Comparison of ENCODE assay signal across 8 mouse cellular contexts in genomic region chr2:33580697-33581448, GRCm38 (mm10). TPM values are rescaled to one million over a fixed set of nuclear protein-coding genes. Genes with fewer than 3 reads are reported as not detected.
DNase-seq lines count a peak whose midpoint lies in the region; ATAC-seq lines count a peak whose summit lies in the region.

No protein-coding gene starts in this region.

- H3K4me2 ChIP-seq in neural tube, embryonic 11.5 days (ENCODE audit: low read depth): peak overlapping the region; percentile 32
- H3K4me2 ChIP-seq in limb, embryonic 12.5 days: peak overlapping the region; percentile 54

- no peak for ATAC-seq in neural tube, embryonic 11.5 days (ENCODE audit: insufficient read depth, low FRiP score, low TSS enrichment)
- ATAC-seq in limb, embryonic 12.5 days (ENCODE audit: insufficient number of reproducible peaks, insufficient read depth, low FRiP score, low TSS enrichment, low read depth): no peak

- H3K4me1 ChIP-seq in neural tube, embryonic 11.5 days (ENCODE audit: control insufficient read depth, insufficient read depth, low read length): peaks cover 30% of the 10 kb centered on the region
- peaks cover 86% of the 10 kb centered on the region for H3K4me1 ChIP-seq in limb, embryonic 12.5 days (replicated peaks)

- peaks cover 77% of the 10 kb centered on the region for H3K27me3 ChIP-seq in neural tube, embryonic 11.5 days (ENCODE audit: control insufficient read depth, insufficient read depth, low read length)
- H3K27me3 ChIP-seq in limb, embryonic 12.5 days: peaks cover 73% of the 10 kb centered on the region

- no peak overlapping the region for H3K27ac ChIP-seq in neural tube, embryonic 11.5 days (ENCODE audit: low read depth, low read length)
- no peak overlapping the region for H3K27ac ChIP-seq in limb, embryonic 12.5 days

- H3K36me3 ChIP-seq in neural tube, embryonic 11.5 days (ENCODE audit: control insufficient read depth, insufficient read depth, low read length): no peaks in the 10 kb centered on the region
- H3K36me3 ChIP-seq in limb, embryonic 12.5 days: no peaks in the 10 kb centered on the region

- peak; percentile 56 to 67 for DNase-seq in cerebellum, postnatal 10 days
- DNase-seq in cerebellum, adult 11-12 months: no peak
- peak; percentile 42 for DNase-seq in neural tube, embryonic 11.5 days (ENCODE audit: low spot score)
- DNase-seq in neural tube, embryonic 10.5 days (ENCODE audit: extremely low spot score, low spot score): no peak
- DNase-seq in retina, postnatal 7 days (ENCODE audit: low read depth, low spot score): peak; percentile 61
- DNase-seq in urinary bladder, adult 18-20 months (ENCODE audit: low spot score in 2 of 2): no peak
- no peak for DNase-seq in spleen, postnatal 14 days (ENCODE audit: low spot score in 2 of 2)

- H3K4me3 ChIP-seq in neural tube, embryonic 11.5 days (ENCODE audit: low read depth, low read length): peak overlapping the region; percentile 10
- peak overlapping the region; percentile 29 for H3K4me3 ChIP-seq in limb, embryonic 12.5 days (replicated peaks)

- H3K9me3 ChIP-seq in neural tube, embryonic 11.5 days (ENCODE audit: control insufficient read depth, low read length): no peaks in the 10 kb centered on the region
- no peaks in the 10 kb centered on the region for H3K9me3 ChIP-seq in limb, embryonic 12.5 days

- under 1% methylated on average over 34 of the region's 34 CpGs for WGBS in neural tube, embryonic 11.5 days
- 3% methylated on average over 34 of the region's 34 CpGs for WGBS in limb, embryonic 12.5 days

- no peak overlapping the region for H3K9ac ChIP-seq in neural tube, embryonic 11.5 days (ENCODE audit: low read length)
- 0 out of 2 replicates have a peak overlapping the region, but pooled peaks have one; percentile 23 for H3K9ac ChIP-seq in limb, embryonic 12.5 days (replicated peaks)

RNA-seq across cellular contexts. Expression of gene Lmx1b, which starts 59.4 kb away (rescaled TPM):
- polyA plus RNA-seq in neural tube, embryonic 11.5 days (2014; fragmentation: Nextera tagmentation; extraction: Ambion mirVana): 1.6 and 1.7 TPM in 2 replicates
- polyA plus RNA-seq in limb, embryonic 12.5 days (2016; fragmentation: Nextera tagmentation; extraction: Ambion mirVana): 8.6 and 9.9 TPM in 2 replicates

Comparison
In these comparisons a context has a peak if more than half of its experiments do, and no peak if none do; other contexts are left out.
1. DNase-seq: peak in cerebellum, postnatal 10 days (2 of 2), neural tube, embryonic 11.5 days (single experiment) and retina, postnatal 7 days (single experiment); none in cerebellum, adult 11-12 months (single experiment), neural tube, embryonic 10.5 days (single experiment), urinary bladder, adult 18-20 months (0 of 2) and spleen, postnatal 14 days (0 of 2).